Mouse (Mus musculus): Measurements from ENCODE around the gene Os9. TPM values are rescaled to one million over a fixed set of nuclear protein-coding genes. Genes with fewer than 3 reads are reported as not detected.

The Os9 gene
- polyA plus RNA-seq, 1 experiment from 2014 or later = 118 TPM

GRCm38 (mm10) chr10:127107563-127108261 lies 13.2 kb downstream of the Os9 start:
- peaks cover 30% of the 10 kb centered on the region for H3K36me3 ChIP-seq
- no peak overlapping the region for H3K4me3 ChIP-seq
- no peak for ATAC-seq (ENCODE audit: low FRiP score)
- no peaks in the 10 kb centered on the region for H3K27me3 ChIP-seq
- H3K9ac ChIP-seq = no peak overlapping the region
- H3K4me1 ChIP-seq = no peaks in the 10 kb centered on the region
- H3K4me2 ChIP-seq (replicated peaks) = no peak overlapping the region
- H3K9me3 ChIP-seq (replicated peaks) = no peaks in the 10 kb centered on the region
- H3K27ac ChIP-seq = no peak overlapping the region
- 91% methylated on average over 16 of the region's 16 CpGs for WGBS

GRCm38 (mm10) chr10:127103631-127104030 lies 17.3 kb downstream of the Os9 start:
- Histone ChIP-seq H3K27me3 (no peaks in the 10 kb centered on the region), H3K9me3 (replicated peaks) (no peaks in the 10 kb centered on the region), H3K9ac (no peak overlapping the region), H3K36me3 (peaks cover 39% of the 10 kb centered on the region), H3K4me2 (replicated peaks) (no peak overlapping the region), H3K27ac (no peak overlapping the region), H3K4me1 (no peaks in the 10 kb centered on the region), H3K4me3 (no peak overlapping the region)
- 84% methylated on average over 7 of the region's 7 CpGs for WGBS
- no peak for ATAC-seq (ENCODE audit: low FRiP score)

- Histone ChIP-seq H3K4me3 (no peak overlapping the region), H3K9ac (no peak overlapping the region), H3K4me1 (no peaks in the 10 kb centered on the region), H3K27ac (no peak overlapping the region), H3K4me2 (replicated peaks) (no peak overlapping the region), H3K27me3 (no peaks in the 10 kb centered on the region), H3K36me3 (peaks cover 53% of the 10 kb centered on the region), H3K9me3 (replicated peaks) (no peaks in the 10 kb centered on the region)
- ATAC-seq (ENCODE audit: low FRiP score) = no peak
- 84% methylated on average over 6 of the region's 6 CpGs for WGBS
Observed at GRCm38 (mm10) chr10:127101151-127101550, 19.8 kb downstream of the Os9 start.

GRCm38 (mm10) chr10:127100414-127100813 lies 20.5 kb downstream of the Os9 start:
- Histone ChIP-seq H3K4me1 (no peaks in the 10 kb centered on the region), H3K9me3 (replicated peaks) (no peaks in the 10 kb centered on the region), H3K27ac (no peak overlapping the region), H3K9ac (no peak overlapping the region), H3K4me2 (replicated peaks) (no peak overlapping the region), H3K36me3 (peaks cover 57% of the 10 kb centered on the region), H3K4me3 (no peak overlapping the region), H3K27me3 (no peaks in the 10 kb centered on the region)
- WGBS = 90% methylated on average over 8 of the region's 8 CpGs
- no peak for ATAC-seq (ENCODE audit: low FRiP score)

- WGBS = 95% methylated on average over 15 of the region's 15 CpGs
- Histone ChIP-seq H3K27me3 (no peaks in the 10 kb centered on the region), H3K9ac (no peak overlapping the region), H3K4me2 (replicated peaks) (no peak overlapping the region), H3K4me3 (no peak overlapping the region), H3K9me3 (replicated peaks) (no peaks in the 10 kb centered on the region), H3K36me3 (peaks cover 60% of the 10 kb centered on the region), H3K4me1 (no peaks in the 10 kb centered on the region), H3K27ac (no peak overlapping the region)
- ATAC-seq (ENCODE audit: low FRiP score) = no peak
Observed at GRCm38 (mm10) chr10:127099868-127100267, 21.1 kb downstream of the Os9 start.

GRCm38 (mm10) chr10:127099191-127099590 lies 21.7 kb downstream of the Os9 start:
- H3K4me2 ChIP-seq (replicated peaks) = no peak overlapping the region
- 85% methylated on average over 10 of the region's 10 CpGs for WGBS
- H3K9ac ChIP-seq = no peak overlapping the region
- no peak overlapping the region for H3K27ac ChIP-seq
- no peaks in the 10 kb centered on the region for H3K27me3 ChIP-seq
- H3K36me3 ChIP-seq = peaks cover 61% of the 10 kb centered on the region
- ATAC-seq (ENCODE audit: low FRiP score) = no peak
- no peaks in the 10 kb centered on the region for H3K9me3 ChIP-seq (replicated peaks)
- no peak overlapping the region for H3K4me3 ChIP-seq
- H3K4me1 ChIP-seq = peaks cover 4% of the 10 kb centered on the region

- no peak overlapping the region for H3K4me3 ChIP-seq
- H3K9me3 ChIP-seq (replicated peaks) = no peaks in the 10 kb centered on the region
- H3K9ac ChIP-seq = no peak overlapping the region
- peaks cover 61% of the 10 kb centered on the region for H3K36me3 ChIP-seq
- ATAC-seq (ENCODE audit: low FRiP score) = no peak
- H3K27ac ChIP-seq = no peak overlapping the region
- no peak overlapping the region for H3K4me2 ChIP-seq (replicated peaks)
- 79% methylated on average over 20 of the region's 20 CpGs for WGBS
- H3K4me1 ChIP-seq = peaks cover 4% of the 10 kb centered on the region
- H3K27me3 ChIP-seq = peaks cover 4% of the 10 kb centered on the region
Observed at GRCm38 (mm10) chr10:127098514-127098913, 22.4 kb downstream of the Os9 start.

GRCm38 (mm10) chr10:127094382-127094802 lies 26.5 kb downstream of the Os9 start:
- H3K27me3 ChIP-seq = peaks cover 44% of the 10 kb centered on the region
- H3K27ac ChIP-seq = no peak overlapping the region

GRCm38 (mm10) chr10:127092742-127093141 lies 28.2 kb downstream of the Os9 start:
- H3K9ac ChIP-seq = no peak overlapping the region
- H3K36me3 ChIP-seq = peaks cover 36% of the 10 kb centered on the region
- H3K4me1 ChIP-seq = peaks cover 22% of the 10 kb centered on the region
- no peak overlapping the region for H3K4me2 ChIP-seq (replicated peaks)
- peaks cover 61% of the 10 kb centered on the region for H3K27me3 ChIP-seq
- H3K27ac ChIP-seq = no peak overlapping the region
- no peaks in the 10 kb centered on the region for H3K9me3 ChIP-seq (replicated peaks)
- WGBS = 62% methylated on average over 4 of the region's 4 CpGs
- H3K4me3 ChIP-seq = no peak overlapping the region
- no peak for ATAC-seq (ENCODE audit: low FRiP score)

More at GRCm38 (mm10) chr10:127094382-127094802, 26.5 kb downstream of the Os9 start:
- Histone ChIP-seq H3K9me3 (replicated peaks) (no peaks in the 10 kb centered on the region), H3K9ac (no peak overlapping the region), H3K36me3 (peaks cover 47% of the 10 kb centered on the region), H3K4me1 (peaks cover 22% of the 10 kb centered on the region), H3K4me3 (no peak overlapping the region), H3K4me2 (replicated peaks) (no peak overlapping the region)
- no peak for ATAC-seq (ENCODE audit: low FRiP score)
- 58% methylated on average over 7 of the region's 7 CpGs for WGBS

GRCm38 (mm10) chr10:127091507-127092396 lies 29.2 kb downstream of the Os9 start:
- Histone ChIP-seq H3K27me3 (peaks cover 69% of the 10 kb centered on the region), H3K4me3 (peak overlapping the region; percentile 18), H3K4me1 (peaks cover 22% of the 10 kb centered on the region), H3K27ac (no peak overlapping the region), H3K4me2 (replicated peaks) (peak overlapping the region; percentile 44), H3K9ac (peak overlapping the region; percentile 33), H3K9me3 (replicated peaks) (no peaks in the 10 kb centered on the region), H3K36me3 (peaks cover 30% of the 10 kb centered on the region)
- WGBS = 9% methylated on average over 49 of the region's 51 CpGs
- ATAC-seq (ENCODE audit: low FRiP score) = peak; percentile 41; the same call in 1 of the 2 replicates

GRCm38 (mm10) chr10:127090560-127091411 lies 30.1 kb downstream of the Os9 start:
- Histone ChIP-seq H3K9me3 (replicated peaks) (no peaks in the 10 kb centered on the region), H3K9ac (0 out of 2 replicates have a peak overlapping the region, but pooled peaks have one; percentile 33), H3K4me1 (peaks cover 22% of the 10 kb centered on the region), H3K27me3 (peaks cover 70% of the 10 kb centered on the region), H3K4me2 (replicated peaks) (peak overlapping the region; percentile 44), H3K36me3 (peaks cover 21% of the 10 kb centered on the region), H3K4me3 (peak overlapping the region; percentile 18), H3K27ac (no peak overlapping the region)
- ATAC-seq (ENCODE audit: low FRiP score) = 0 out of 2 replicates have a peak, but pooled peaks have one; percentile 8
- 7% methylated on average over 57 of the region's 57 CpGs for WGBS

- H3K36me3 ChIP-seq = peaks cover 10% of the 10 kb centered on the region; the same call in 1 of the 2 replicates
- H3K4me3 ChIP-seq = no peak overlapping the region
- H3K4me2 ChIP-seq (replicated peaks) = no peak overlapping the region
- no peak for ATAC-seq (ENCODE audit: low FRiP score)
- H3K27me3 ChIP-seq = peaks cover 82% of the 10 kb centered on the region
- H3K9ac ChIP-seq = no peak overlapping the region
- WGBS = 72% methylated on average over 6 of the region's 6 CpGs
- peaks cover 25% of the 10 kb centered on the region for H3K4me1 ChIP-seq
- H3K9me3 ChIP-seq (replicated peaks) = no peaks in the 10 kb centered on the region
- H3K27ac ChIP-seq = no peak overlapping the region
Observed at GRCm38 (mm10) chr10:127085633-127086032, 35.3 kb downstream of the Os9 start.
